Mouse (Mus musculus) urinary bladder, postnatal 14 days (tissue): ENCODE measurements around the gene Zbtb17.

ENCODE experiments used
- DNase-seq: peaks from one replicate; pipeline ENCODE4 v3.0.0; 2021; ENCODE audit warnings: low spot score

The Zbtb17 gene

GRCm38 (mm10) chr4:141425484-141426479 lies 18.7 kb upstream of the Zbtb17 start:
- DNase-seq: peak; percentile 51

GRCm38 (mm10) chr4:141426796-141427745 lies 17.4 kb upstream of the Zbtb17 start:
- no peak for DNase-seq

- DNase-seq: no peak
Measured at GRCm38 (mm10) chr4:141427921-141428320, 16.5 kb upstream of the Zbtb17 start.

- DNase-seq: no peak
Measured at GRCm38 (mm10) chr4:141429381-141429780, 15.1 kb upstream of the Zbtb17 start.

GRCm38 (mm10) chr4:141429847-141430246 lies 14.6 kb upstream of the Zbtb17 start:
- DNase-seq: peak; percentile 44

GRCm38 (mm10) chr4:141430997-141431396 lies 13.5 kb upstream of the Zbtb17 start:
- peak; percentile 78 for DNase-seq

- no peak for DNase-seq
Measured at GRCm38 (mm10) chr4:141432666-141433065, 11.8 kb upstream of the Zbtb17 start.

- no peak for DNase-seq
Measured at GRCm38 (mm10) chr4:141433191-141433590, 11.3 kb upstream of the Zbtb17 start.

- DNase-seq: no peak
Measured at GRCm38 (mm10) chr4:141435974-141436373, 8.5 kb upstream of the Zbtb17 start, which contains the start of gene Srarp. TSS of gene Srarp (minus strand) at chr4:141436105.

GRCm38 (mm10) chr4:141439083-141439803 lies 5.2 kb upstream of the Zbtb17 start:
- DNase-seq: no peak

- DNase-seq: no peak
Measured at GRCm38 (mm10) chr4:141440877-141441276, 3.6 kb upstream of the Zbtb17 start.

- DNase-seq: no peak
Measured at GRCm38 (mm10) chr4:141443641-141444429, 619 bp upstream of the Zbtb17 start.

- no peak for DNase-seq
Measured at GRCm38 (mm10) chr4:141445328-141445720, 870 bp downstream of the Zbtb17 start.

GRCm38 (mm10) chr4:141446211-141446610 lies 1.8 kb downstream of the Zbtb17 start:
- peak; percentile 47 for DNase-seq

GRCm38 (mm10) chr4:141451251-141451650 lies 6.8 kb downstream of the Zbtb17 start:
- no peak for DNase-seq

GRCm38 (mm10) chr4:141451916-141452450 lies 7.5 kb downstream of the Zbtb17 start:
- DNase-seq: no peak

- no peak for DNase-seq
Measured at GRCm38 (mm10) chr4:141454581-141455350, 10.3 kb downstream of the Zbtb17 start.

GRCm38 (mm10) chr4:141455526-141455925 lies 11.1 kb downstream of the Zbtb17 start:
- no peak for DNase-seq

GRCm38 (mm10) chr4:141456193-141456938 lies 11.9 kb downstream of the Zbtb17 start:
- DNase-seq: no peak
